Mouse (Mus musculus) brown adipose tissue, adult 24 weeks (tissue): ENCODE results near the gene Btbd35f25. TPM values are rescaled to one million over a fixed set of nuclear protein-coding genes. Genes with fewer than 3 reads are reported as not detected.
"Not testable (repeated sequence)": the region's sequence is repeated elsewhere in the genome, so short reads cannot be mapped to it uniquely, and the experiment has no call there.

Experiments
- H3K27ac ChIP-seq: fragments of 200-500 bp; replicated peaks from 2 replicates; pipeline ENCODE4 v1.5.1; 2012; ENCODE audit warnings: low read depth, mild to moderate bottlenecking, low read length
- H3K4me1 ChIP-seq: fragments of 200-500 bp; 2 replicates; pipeline ENCODE4 v1.6.1; 2012; ENCODE audit warnings: low read length, mixed read lengths; ENCODE audit not compliant: control insufficient read depth, insufficient read depth, insufficient read length
- H3K4me3 ChIP-seq: fragments of 200-500 bp; 2 replicates; pipeline ENCODE4 v1.5.1; 2012; ENCODE audit warnings: low read depth, mild to moderate bottlenecking, low read length, moderate library complexity; ENCODE audit not compliant: insufficient read depth
- polyA plus RNA-seq: library from polyadenylated mRNA; stranded (reverse); fragments of >200 nt; gene quantifications from 2 replicates; pipeline ENCODE4 v1.2.4, GENCODE M21; 2012; ENCODE audit not compliant: missing spikeins, insufficient read depth, insufficient read length

Btbd35f25 gene
- not detected in 2 replicates for polyA plus RNA-seq

- H3K4me1 ChIP-seq, H3K27ac ChIP-seq, H3K4me3 ChIP-seq: not testable (repeated sequence)
Measured at GRCm38 (mm10) chrX:31717056-31717455, at the start of gene Btbd35f25. Btbd35f25 (minus strand) TSS chrX:31717156.

GRCm38 (mm10) chrX:31766255-31766654 is 49.3 kb upstream of the Btbd35f25 start:
- H3K4me1 ChIP-seq: no peaks in the 10 kb centered on the region
- no peak overlapping the region for H3K4me3 ChIP-seq
- no peak overlapping the region for H3K27ac ChIP-seq

GRCm38 (mm10) chrX:31764001-31764400 is 47.0 kb upstream of the Btbd35f25 start:
- no peak overlapping the region for H3K4me3 ChIP-seq
- H3K27ac ChIP-seq: no peak overlapping the region
- H3K4me1 ChIP-seq: no peaks in the 10 kb centered on the region

DNA sequence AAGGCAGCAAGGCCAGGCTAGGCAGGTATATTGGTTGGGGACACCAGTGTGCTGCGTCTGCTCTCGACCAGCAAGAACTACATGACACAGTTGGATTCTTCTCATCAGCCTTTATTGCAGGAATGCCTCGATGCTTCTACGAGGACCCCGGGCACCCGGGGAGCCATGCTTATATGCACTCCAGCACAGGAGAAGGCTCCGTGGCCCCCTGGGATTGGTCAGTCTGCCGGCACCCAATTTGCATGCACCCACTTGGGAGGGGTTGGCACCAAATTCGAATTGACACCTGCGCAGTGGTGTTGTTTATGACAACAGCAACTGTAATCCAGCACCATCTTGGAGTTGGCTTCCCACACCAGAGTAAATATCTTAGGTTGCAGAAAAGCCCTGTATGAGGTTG is 28.1 kb upstream of the Btbd35f25 start:
- no peak overlapping the region for H3K27ac ChIP-seq
- H3K4me1 ChIP-seq: no peaks in the 10 kb centered on the region

GRCm38 (mm10) chrX:31736958-31737357 is 20.0 kb upstream of the Btbd35f25 start:
- Histone ChIP-seq H3K4me1 (no peaks in the 10 kb centered on the region), H3K4me3 (no peak overlapping the region), H3K27ac (no peak overlapping the region)

More for the DNA sequence above, 28.1 kb upstream of the Btbd35f25 start:
- H3K4me3 ChIP-seq: no peak overlapping the region

Other genes starting within 250 kb of the Btbd35f25 start
- gene Gm21883, start 142.9 kb downstream of the Btbd35f25 start, polyA plus RNA-seq: not detected in 2 replicates
- not detected in 2 replicates for gene Spin2e, start 98.2 kb downstream of the Btbd35f25 start, polyA plus RNA-seq
- not detected in 2 replicates for gene Gm21637, start 244.9 kb upstream of the Btbd35f25 start, polyA plus RNA-seq